Mouse (Mus musculus) midbrain, postnatal 0 days (tissue): ENCODE data around the gene Lgr6. TPM values are rescaled to one million over a fixed set of nuclear protein-coding genes. Genes with fewer than 3 reads are reported as not detected.

ENCODE experiments used
- ATAC-seq: fragments of 200-750 bp; cut with Nextera tagmentation; 2 replicates; pipeline ENCODE4 v1.8.0; 2017; ENCODE audit warnings: moderate number of reproducible peaks, mild to moderate bottlenecking, moderate TSS enrichment, moderate library complexity; ENCODE audit not compliant: low FRiP score
- DNase-seq: peaks from one replicate; pipeline ENCODE4 v3.0.0-alpha.2; 2015; ENCODE audit warnings: low spot score
- H3K27ac ChIP-seq: fragments of 300-500 bp; sonication (generic); 2 replicates; pipeline ENCODE4 v1.5.1; 2014; ENCODE audit warnings: low read depth, mild to moderate bottlenecking, low read length, mixed read lengths
- H3K27me3 ChIP-seq: fragments of 300-500 bp; sonication (generic); 2 replicates; pipeline ENCODE4 v1.6.1; 2014; ENCODE audit warnings: low read length, control low read depth, mixed read lengths; ENCODE audit not compliant: insufficient read depth
- H3K36me3 ChIP-seq: fragments of 300-500 bp; sonication (generic); 2 replicates; pipeline ENCODE4 v1.6.1; 2014; ENCODE audit warnings: low read length, control low read depth, mixed read lengths; ENCODE audit not compliant: insufficient read depth
- H3K4me1 ChIP-seq: fragments of 300-500 bp; sonication (generic); 2 replicates; pipeline ENCODE4 v1.6.1; 2014; ENCODE audit warnings: mild to moderate bottlenecking, control low read depth, antibody characterized with exemption, low read length, mixed read lengths; ENCODE audit not compliant: insufficient read depth
- H3K4me2 ChIP-seq: fragments of 300-500 bp; sonication (generic); 2 replicates; pipeline ENCODE4 v1.6.1; 2014; ENCODE audit warnings: low read depth, mild to moderate bottlenecking, low read length, mixed read lengths; ENCODE audit not compliant: poor library complexity, severe bottlenecking
- H3K4me3 ChIP-seq: fragments of 300-500 bp; sonication (generic); 2 replicates; pipeline ENCODE4 v1.5.1; 2014; ENCODE audit warnings: low read depth, mild to moderate bottlenecking, low read length, moderate library complexity
- H3K9ac ChIP-seq: fragments of 300-500 bp; sonication (generic); replicated peaks from 2 replicates; pipeline ENCODE4 v1.6.1; 2014; ENCODE audit warnings: mild to moderate bottlenecking, low read length, moderate library complexity, mixed read lengths; ENCODE audit not compliant: poor library complexity, severe bottlenecking
- H3K9me3 ChIP-seq: fragments of 300-500 bp; sonication (generic); 2 replicates; pipeline ENCODE4 v1.6.1; 2016; ENCODE audit warnings: low read length, control low read depth
- CTCF ChIP-seq: IDR thresholded peaks from 2 replicates; pipeline ENCODE4 v1.5.1; 2016; ENCODE audit warnings: antibody characterized with exemption, mild to moderate bottlenecking
- WGBS: fragments of 180-500 bp; shearing (Covaris S2); extraction: QIAGEN DNeasy Blood & Tissue Kit; methylation state at CpG from one replicate; pipeline ENCODE4 v1.1.7; 2014; 5-methylcytosine and 5-hydroxymethylcytosine counted together
- polyA plus RNA-seq: library from polyadenylated mRNA; unstranded; fragments of >200 nt; fragmentation: Nextera tagmentation; extraction: Ambion mirVana; gene quantifications from 2 replicates; pipeline ENCODE4 v1.2.1, GENCODE M21; 2015
- total RNA-seq: library from RNA; depleted of rRNA; stranded (reverse); fragments of >200 nt; gene quantifications from 2 replicates; pipeline ENCODE4 v1.2.3, GENCODE M21; 2014

Gene Lgr6
- total and polyA plus RNA-seq, 2 experiments from 2014 or later, result 1.9 to 3.8 TPM

DNA sequence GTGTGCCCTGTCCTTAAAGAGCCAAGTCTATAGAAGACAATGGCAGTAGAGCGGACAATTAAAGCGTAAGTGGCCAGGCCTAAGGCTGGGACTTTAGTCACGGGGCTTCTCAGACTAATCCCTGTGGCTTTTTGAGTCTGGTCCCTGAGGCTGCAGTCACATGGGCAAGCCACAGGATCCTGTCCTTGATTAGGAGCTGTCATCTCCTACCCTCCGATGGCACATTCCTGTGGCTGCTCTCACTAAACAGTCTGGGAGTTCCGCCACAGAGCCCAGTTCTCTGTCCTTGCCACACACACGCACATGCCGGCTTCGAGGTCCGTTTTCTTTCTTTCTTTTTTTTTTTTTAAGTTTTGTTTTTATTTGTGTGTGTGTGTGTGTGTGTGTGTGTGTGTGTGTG, 21.6 kb downstream of the Lgr6 start:
- WGBS, result 47% methylated on average over 9 of the region's 9 CpGs
- Histone ChIP-seq H3K4me1 (no peaks in the 10 kb centered on the region), H3K9me3 (no peaks in the 10 kb centered on the region), H3K27me3 (0 out of 2 replicates have a peak, but pooled peaks cover 11% of the 10 kb centered on the region), H3K4me3 (no peak overlapping the region), H3K9ac (no peak overlapping the region), H3K36me3 (no peaks in the 10 kb centered on the region), H3K4me2 (no peak overlapping the region), H3K27ac (no peak overlapping the region)
- ATAC-seq (no peak), DNase-seq (no peak)
- TF ChIP-seq CTCF, result no peak

DNA sequence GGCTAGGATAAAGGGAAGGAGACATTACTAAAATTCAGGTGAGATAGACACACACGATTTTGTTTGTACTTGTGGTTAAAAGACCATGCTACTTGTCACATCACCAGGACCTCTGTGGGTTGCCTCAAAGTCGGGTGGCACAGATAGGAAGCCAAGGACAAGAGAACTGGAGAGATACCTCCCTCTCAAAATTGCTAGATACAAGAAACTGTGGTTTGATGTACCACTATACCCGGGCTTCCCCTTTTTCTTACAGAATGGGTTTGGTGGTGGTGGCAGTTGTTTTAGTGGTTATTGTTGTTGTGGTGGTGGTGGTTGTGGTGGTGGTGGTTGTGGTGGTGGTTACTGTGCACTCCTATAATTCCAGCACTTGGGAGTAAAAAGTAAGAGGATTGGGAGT, 22.8 kb downstream of the Lgr6 start:
- H3K4me1 ChIP-seq, result no peaks in the 10 kb centered on the region
- H3K27ac ChIP-seq, result no peak overlapping the region
- H3K4me2 ChIP-seq, result no peak overlapping the region
- DNase-seq (no peak), ATAC-seq (no peak)
- H3K4me3 ChIP-seq, result no peak overlapping the region
- H3K9ac ChIP-seq, result no peak overlapping the region
- WGBS, result 87% methylated on average over 3 of the region's 3 CpGs
- no peak for TF ChIP-seq CTCF
- H3K9me3 ChIP-seq, result no peaks in the 10 kb centered on the region
- H3K27me3 ChIP-seq, result 0 out of 2 replicates have a peak, but pooled peaks cover 11% of the 10 kb centered on the region
- H3K36me3 ChIP-seq, result no peaks in the 10 kb centered on the region

DNA sequence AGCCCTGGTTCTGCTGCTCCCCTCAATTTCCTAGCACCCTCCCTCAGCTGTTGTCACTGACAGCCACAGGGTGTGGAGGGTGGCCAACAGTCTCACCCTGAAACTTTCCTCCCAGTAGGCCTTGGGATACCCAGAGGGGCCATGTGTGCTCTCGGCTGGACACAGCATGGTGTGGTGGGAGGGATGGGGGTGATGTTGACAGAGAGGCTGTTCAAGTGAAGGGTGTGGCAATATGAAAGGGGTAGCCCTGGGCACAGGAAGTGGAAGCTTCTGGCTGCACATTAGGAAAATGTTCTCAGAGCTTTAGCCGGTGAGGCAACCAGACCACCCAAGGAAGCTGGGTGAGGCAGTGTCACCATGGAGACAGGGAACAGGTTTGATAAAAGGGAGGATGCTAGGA, 26.1 kb downstream of the Lgr6 start:
- Histone ChIP-seq H3K9ac (no peak overlapping the region), H3K4me1 (no peaks in the 10 kb centered on the region), H3K27ac (no peak overlapping the region), H3K36me3 (no peaks in the 10 kb centered on the region), H3K4me3 (no peak overlapping the region), H3K27me3 (no peaks in the 10 kb centered on the region), H3K4me2 (no peak overlapping the region), H3K9me3 (no peaks in the 10 kb centered on the region)
- WGBS, result 54% methylated on average over 2 of the region's 2 CpGs
- DNase-seq (no peak), ATAC-seq (no peak)
- TF ChIP-seq CTCF, result no peak

DNA sequence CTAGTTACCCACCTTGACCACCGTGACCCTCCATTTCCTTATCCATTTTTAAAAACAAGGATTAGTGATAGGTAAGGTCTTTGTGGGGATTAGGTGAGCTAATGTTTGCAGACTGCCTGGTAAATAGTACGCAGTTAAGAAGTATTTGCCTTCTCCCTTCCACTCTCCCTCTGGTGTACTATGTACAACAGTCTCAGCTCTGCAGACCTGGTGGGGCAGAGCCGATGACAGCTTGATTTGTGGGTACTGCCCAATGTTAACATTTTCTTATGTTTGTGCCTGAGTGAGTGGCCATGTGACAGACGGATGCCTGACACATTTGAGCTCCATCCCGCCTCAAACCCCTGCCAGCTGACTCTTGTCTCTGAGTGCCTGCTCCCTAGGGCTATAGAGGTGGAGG, 28.6 kb downstream of the Lgr6 start:
- Histone ChIP-seq H3K9me3 (no peaks in the 10 kb centered on the region), H3K9ac (no peak overlapping the region), H3K36me3 (no peaks in the 10 kb centered on the region), H3K27me3 (no peaks in the 10 kb centered on the region), H3K4me2 (no peak overlapping the region), H3K4me1 (no peaks in the 10 kb centered on the region), H3K4me3 (no peak overlapping the region), H3K27ac (no peak overlapping the region)
- TF ChIP-seq CTCF, result no peak
- DNase-seq, result no peak
- WGBS, result 60% methylated on average over 5 of the region's 5 CpGs
- no peak for ATAC-seq

DNA sequence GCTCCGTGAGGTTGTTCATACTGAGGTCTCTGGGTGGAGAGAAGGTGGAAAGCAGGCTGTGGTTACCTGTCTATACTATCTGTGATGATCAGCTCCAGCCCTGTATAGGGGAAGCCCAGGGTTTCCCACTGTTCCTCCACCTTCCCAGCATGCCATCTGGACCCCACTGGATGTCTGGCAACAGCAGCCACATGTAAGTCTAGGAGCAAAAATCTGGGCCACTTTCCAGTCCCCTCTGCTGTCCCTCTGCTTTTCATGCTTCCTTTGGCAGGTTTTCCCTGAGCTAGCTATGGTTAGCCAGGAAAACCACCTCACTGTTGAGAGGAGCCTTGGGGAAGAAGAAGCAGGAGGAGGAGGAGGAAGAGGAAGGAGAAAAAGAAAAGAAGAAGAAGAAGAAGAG, 29.8 kb downstream of the Lgr6 start:
- H3K27me3 ChIP-seq, result no peaks in the 10 kb centered on the region
- DNase-seq, result no peak
- no peak overlapping the region for H3K4me3 ChIP-seq
- H3K27ac ChIP-seq, result no peak overlapping the region
- no peak overlapping the region for H3K9ac ChIP-seq
- WGBS, result 100% methylated on average over 1 of the region's 1 CpGs
- no peak overlapping the region for H3K4me2 ChIP-seq
- no peaks in the 10 kb centered on the region for H3K36me3 ChIP-seq
- TF ChIP-seq CTCF, result no peak
- no peaks in the 10 kb centered on the region for H3K4me1 ChIP-seq
- H3K9me3 ChIP-seq, result no peaks in the 10 kb centered on the region
- no peak for ATAC-seq

DNA sequence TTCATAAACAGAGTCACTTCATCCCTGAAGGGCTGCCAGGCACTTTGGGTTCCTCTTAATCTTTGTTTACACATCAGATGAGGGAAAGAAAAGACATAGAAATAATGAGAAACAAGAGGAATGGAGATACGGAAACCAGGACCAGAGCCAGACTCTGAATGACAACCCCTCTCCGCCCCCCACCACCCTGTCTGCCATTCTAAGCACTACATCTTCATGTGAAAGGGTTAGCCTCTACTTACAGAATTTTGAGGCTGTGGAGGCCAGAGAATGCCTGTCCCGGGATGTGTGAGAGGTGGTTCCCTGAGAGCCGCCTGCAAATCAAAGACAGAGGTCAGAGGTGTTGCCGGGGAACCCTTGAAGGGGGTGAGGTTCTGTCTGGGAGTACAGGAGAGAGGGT, 32.4 kb downstream of the Lgr6 start:
- TF ChIP-seq CTCF, result no peak
- no peaks in the 10 kb centered on the region for H3K4me1 ChIP-seq
- WGBS, result 73% methylated on average over 5 of the region's 5 CpGs
- H3K27me3 ChIP-seq, result no peaks in the 10 kb centered on the region
- no peak overlapping the region for H3K4me2 ChIP-seq
- no peaks in the 10 kb centered on the region for H3K9me3 ChIP-seq
- ATAC-seq (no peak), DNase-seq (no peak)
- no peak overlapping the region for H3K27ac ChIP-seq
- no peak overlapping the region for H3K4me3 ChIP-seq
- no peaks in the 10 kb centered on the region for H3K36me3 ChIP-seq
- no peak overlapping the region for H3K9ac ChIP-seq
